Mouse (Mus musculus): ENCODE data around the gene Ddx19a.
"Not testable (repeated sequence)": the region's sequence is repeated elsewhere in the genome, so short reads cannot be mapped to it uniquely, and the experiment has no call there.

Ddx19a gene

GRCm38 (mm10) chr8:110969910-110970770, 27.5 kb downstream of the Ddx19a start:
- peak; percentile 86 to 95 for DNase-seq (ENCODE audit: low spot score in 2 of 2)

DNA sequence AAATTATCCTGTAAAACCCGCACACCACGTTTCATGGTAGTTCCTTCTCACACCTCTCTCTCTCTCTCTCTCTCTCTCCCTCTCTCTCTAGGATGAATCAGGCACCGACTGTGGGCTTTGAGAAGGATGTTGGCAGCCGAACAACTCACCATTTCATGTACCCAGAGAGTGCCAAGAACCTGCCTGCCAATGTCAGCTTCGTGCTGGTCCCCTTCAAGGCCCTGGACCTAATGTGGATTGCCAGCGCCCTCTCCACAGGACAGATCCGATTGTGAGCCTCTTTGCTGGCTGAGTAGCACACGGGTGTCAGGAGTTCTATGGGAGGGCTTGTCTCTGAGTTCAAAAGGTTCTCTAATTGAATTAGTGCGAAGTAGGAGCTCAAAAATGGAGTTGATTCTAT, 30.3 kb downstream of the Ddx19a start:
- no peak for DNase-seq (ENCODE audit: low spot score in 2 of 2)

- DNase-seq (ENCODE audit: low spot score in 2 of 2), result no peak
Measured at GRCm38 (mm10) chr8:110966586-110966985, 31.0 kb downstream of the Ddx19a start.

DNA sequence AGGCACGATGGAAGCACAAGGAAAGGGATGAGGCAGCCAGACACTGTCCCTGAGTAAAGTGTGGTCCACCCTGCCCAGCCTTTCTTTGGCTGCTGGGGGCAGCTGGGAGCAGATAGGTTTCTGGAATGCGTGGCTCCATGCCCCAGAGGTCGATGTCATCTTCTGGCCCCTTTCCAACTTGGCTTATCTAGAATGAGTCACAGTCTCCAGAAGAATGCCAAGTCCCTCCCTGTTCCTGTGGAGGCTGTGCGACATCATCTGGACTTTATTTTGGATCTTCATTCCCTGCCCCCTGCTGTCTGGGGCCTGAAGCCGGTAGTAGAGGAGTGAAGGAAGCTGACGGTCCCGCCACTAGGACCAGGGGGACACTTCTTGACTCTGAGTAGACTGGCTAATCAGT, 32.0 kb downstream of the Ddx19a start:
- peak; percentile 57 to 75 for DNase-seq (ENCODE audit: low spot score in 2 of 2)

GRCm38 (mm10) chr8:110964666-110965065, 32.9 kb downstream of the Ddx19a start:
- no peak for DNase-seq (ENCODE audit: low spot score in 2 of 2)

DNA sequence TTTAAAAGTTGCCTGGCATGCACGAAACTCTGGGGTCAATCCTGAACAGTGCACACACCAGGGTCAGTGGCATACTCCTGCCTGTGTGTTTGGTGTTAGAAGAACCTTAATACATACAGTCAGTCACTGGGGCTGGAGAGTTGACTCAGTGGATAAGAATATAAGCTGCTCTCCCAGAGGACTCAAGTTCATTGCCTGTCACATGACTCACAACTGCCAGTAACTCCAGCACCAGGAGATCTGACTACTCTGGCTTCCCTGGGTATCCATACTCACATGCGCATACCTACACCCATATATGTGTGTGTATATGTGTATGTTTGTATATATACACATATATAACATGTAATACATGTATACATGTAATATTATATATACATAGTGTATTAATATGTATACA, 34.5 kb downstream of the Ddx19a start:
- no peak for DNase-seq (ENCODE audit: low spot score in 2 of 2)

- no peak for DNase-seq (ENCODE audit: low spot score in 2 of 2)
Measured at GRCm38 (mm10) chr8:110959906-110960305, 37.7 kb downstream of the Ddx19a start.

DNA sequence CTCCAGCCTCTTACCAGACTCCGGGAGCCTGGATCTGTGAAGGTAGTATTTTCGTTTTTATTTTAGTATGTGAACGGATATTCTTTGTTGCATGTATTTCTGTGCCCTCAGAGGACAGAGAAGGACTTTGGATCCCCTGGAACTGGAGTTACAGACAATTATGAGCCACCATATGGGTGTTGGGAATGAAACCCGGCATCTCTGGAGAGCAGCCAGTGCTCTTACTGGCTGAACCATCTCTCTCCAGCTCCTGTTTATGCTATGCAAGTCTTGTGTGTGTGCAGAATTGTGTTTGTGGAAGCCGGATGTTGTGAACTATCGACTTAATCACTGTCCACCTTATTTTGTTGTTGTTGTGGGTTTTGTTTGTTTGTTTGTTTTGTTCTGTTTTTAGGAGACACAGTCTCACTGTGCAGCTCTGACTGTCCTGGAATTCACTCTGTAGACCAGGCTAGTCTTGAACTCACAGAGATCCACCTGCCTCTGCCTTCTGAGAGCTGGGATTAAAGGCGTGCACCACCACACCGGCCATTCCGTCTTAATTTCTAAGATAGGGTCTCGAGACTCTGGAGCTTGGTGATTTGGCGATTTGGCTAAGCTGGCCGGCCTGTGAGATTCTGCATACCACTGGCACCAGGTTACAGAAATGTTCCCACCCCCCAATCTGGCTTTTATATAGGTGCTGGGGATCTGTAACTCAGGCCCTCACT, 38.4 kb downstream of the Ddx19a start:
- DNase-seq (ENCODE audit: low spot score in 2 of 2), result no peak

DNA sequence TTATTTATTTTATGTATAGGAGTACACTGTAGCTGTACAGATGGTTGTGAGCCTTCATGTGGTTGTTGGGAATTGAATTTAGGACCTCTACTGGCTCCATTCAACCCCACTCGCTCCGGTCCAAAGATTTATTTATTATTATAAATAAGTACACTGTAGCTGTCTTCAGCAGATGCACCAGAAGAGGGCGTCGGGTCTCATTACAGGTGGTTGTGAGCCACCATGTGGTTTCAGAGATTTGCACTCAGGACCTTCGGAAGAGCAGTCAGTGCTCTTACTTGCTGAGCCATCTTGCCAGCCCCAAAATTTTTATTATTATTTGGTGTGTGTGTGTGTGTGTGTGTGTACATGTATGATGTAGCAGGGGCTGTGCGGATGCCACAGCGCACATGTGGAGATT, 39.0 kb downstream of the Ddx19a start:
- not testable (repeated sequence) for DNase-seq (ENCODE audit: low spot score in 2 of 2)

DNA sequence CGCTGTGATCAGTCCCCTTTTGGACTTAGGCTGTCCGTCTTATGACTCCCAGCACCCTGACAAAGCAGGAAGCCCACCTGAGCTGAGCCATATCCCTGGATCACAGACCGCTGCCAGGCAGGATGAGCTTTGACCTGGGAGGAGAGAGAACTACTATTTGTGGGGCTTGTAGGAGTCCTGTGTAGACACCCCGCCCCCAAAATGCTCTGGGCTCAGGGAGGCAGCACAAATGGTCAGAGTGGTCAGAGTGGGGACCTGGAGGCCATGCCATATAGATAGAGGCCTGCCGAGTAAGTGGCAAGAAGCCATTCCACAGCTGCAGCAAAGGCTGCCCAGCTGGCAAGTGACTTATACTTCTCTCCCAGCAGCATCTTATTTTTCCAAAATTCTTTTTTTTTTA, 39.5 kb downstream of the Ddx19a start:
- DNase-seq (ENCODE audit: low spot score in 2 of 2), result no peak

- no peak for DNase-seq (ENCODE audit: low spot score in 2 of 2)
Measured at GRCm38 (mm10) chr8:110957471-110957870, 40.1 kb downstream of the Ddx19a start.

GRCm38 (mm10) chr8:110956619-110957450, 40.8 kb downstream of the Ddx19a start:
- DNase-seq (ENCODE audit: low spot score in 2 of 2), result no peak

DNA sequence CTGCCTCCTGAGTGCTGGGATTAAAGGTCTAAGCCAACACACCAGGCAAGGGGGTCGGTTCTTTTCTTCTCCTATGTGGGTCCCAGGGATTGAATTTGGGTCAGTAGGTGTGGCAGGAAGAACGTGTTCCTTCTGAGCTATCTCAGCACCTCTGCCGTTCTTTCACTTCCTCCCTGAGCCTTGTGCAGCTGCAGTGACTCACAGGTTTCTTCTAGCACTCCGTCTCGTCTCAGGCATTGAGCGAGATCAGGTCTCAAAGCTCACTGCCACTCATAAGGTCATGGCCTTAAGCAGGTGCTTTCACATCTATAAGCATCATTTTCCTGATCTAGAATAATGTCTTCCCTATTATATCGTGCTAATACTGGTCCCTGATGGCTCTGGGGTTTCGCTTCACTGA, 42.8 kb downstream of the Ddx19a start:
- no peak for DNase-seq (ENCODE audit: low spot score in 2 of 2)

DNA sequence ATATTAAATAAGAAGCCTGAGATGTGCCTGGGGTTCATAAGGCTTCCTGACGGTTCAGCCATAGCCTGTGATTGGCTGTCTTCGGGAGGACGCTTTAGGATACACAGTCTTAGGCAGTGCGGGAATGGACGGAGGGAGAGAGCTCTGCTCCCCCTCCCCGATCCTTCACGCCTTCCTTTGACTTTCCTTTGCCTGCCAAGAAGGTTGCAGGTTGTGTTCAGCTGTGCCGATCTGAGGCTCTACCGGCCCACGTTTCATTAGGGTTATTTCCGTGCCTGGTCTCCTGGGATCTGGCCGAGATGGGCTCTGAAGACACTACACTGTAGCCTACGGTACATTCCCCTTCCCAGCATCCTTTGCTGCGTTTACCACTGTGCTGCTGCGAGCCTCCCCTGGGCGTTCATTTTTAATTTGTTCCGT, 47.5 kb downstream of the Ddx19a start:
- DNase-seq (ENCODE audit: low spot score in 2 of 2), result no peak

DNA sequence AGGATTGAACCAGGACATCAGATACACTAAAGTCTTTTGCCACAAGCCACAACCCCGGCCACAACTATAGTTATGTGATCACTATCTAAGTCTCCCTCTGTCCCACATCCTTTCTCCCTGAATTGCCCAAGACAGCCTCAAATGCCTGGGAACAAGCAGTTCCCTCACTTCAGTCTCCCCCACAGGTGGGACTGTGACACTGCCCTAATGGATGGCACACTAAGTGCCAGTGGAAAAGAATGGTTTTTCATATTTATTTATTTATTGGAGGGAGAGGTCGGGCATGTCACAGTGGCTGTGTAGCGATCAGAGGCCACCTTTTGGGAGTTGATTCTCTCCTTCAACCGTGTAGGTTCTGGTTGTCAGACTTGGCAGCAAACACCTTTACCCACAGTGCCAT, 51.9 kb downstream of the Ddx19a start:
- no peak for DNase-seq (ENCODE audit: low spot score in 2 of 2)

GRCm38 (mm10) chr8:110944276-110944876, 53.2 kb downstream of the Ddx19a start:
- DNase-seq (ENCODE audit: low spot score in 2 of 2), result no peak

- DNase-seq (ENCODE audit: low spot score in 2 of 2), result no peak
Measured at GRCm38 (mm10) chr8:110941453-110941948, 56.1 kb downstream of the Ddx19a start.

DNA sequence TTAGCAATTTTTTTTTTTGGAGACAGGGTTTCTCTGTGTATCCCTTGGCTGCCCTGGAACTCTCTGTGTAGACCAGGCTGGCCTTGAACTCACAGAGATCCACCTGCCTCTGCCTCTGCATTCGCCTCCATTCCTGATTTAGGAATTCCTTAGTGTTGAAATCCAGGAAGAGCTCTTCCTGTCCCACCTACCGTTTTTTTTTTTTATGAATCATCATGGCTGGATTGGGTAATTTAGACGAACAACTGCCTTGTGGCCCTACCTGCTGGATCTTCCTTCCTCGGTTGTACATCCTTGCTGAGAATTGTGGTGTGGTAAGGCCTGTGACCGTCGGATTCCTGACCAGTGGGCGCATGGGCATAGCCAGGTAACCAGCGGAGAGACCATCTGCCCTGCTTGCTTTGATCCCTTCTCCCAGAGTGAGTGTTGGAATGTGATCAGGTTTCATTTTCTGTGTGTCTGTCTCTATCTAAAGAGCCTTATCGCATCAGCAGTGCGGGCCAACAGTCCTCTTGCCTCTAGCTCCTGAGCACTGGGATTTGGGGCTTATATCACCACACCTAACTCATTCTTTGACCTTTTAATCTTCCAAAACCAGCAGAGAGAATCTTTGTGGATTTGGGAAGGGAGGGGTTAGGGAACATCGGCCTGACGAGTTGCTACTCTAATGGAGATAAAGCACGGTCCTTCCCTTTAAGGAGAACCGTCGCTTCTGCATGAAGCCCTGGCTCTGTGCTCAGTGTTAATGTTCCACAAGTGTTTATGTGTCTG, 56.7 kb downstream of the Ddx19a start:
- DNase-seq (ENCODE audit: low spot score in 2 of 2), result no peak

DNA sequence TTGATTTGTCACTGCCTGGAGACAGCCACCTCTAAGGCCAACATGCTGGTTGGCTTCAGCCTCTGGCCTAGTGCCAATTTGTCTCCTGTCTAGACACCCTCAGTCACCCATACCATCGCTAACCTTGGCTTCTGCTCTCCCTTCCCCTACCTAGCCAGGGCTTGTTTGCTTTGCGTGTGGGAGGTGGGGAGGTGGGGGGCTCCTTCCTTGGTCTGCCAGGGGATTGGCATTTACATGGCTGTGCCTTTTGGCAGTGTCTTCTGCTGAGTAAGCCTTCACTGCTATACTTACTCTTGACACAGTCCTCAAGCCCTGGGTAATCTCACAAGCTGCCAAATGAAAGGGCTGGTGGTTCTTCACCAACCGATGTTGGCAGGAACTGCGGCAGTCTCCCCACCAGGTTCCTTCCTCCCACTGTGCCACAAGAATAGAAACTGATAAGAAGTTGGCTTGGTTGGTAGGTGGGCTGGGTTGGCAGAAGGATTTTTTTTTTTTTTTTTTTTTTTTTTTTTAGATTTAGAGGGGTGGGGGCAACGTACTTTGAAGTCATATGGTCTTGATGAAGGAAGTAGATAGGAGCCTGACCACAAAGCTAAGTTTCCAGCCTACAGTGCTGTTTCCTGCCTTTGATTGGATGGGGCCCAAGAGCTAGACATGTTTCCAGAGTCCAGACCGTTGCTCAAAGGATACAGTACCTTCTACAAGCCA, 58.6 kb downstream of the Ddx19a start:
- DNase-seq (ENCODE audit: low spot score in 2 of 2), result peak; percentile 76 to 82

GRCm38 (mm10) chr8:110936217-110936616, 61.4 kb downstream of the Ddx19a start:
- DNase-seq (ENCODE audit: low spot score in 2 of 2), result peak in 1 of 2 experiments; percentile 66
